Mouse (Mus musculus) embryonic facial prominence, embryonic 13.5 days (tissue): ENCODE data around the gene Arhgef7. TPM values are rescaled to one million over a fixed set of nuclear protein-coding genes. Genes with fewer than 3 reads are reported as not detected.

Source experiments
- ATAC-seq: fragments of 200-750 bp; cut with Nextera tagmentation; 2 replicates; pipeline ENCODE4 v1.8.0; 2017; ENCODE audit warnings: low read depth; ENCODE audit not compliant: insufficient number of reproducible peaks, insufficient read depth, low FRiP score, low TSS enrichment
- H3K27ac ChIP-seq: fragments of 300-500 bp; sonication (generic); 2 replicates; pipeline ENCODE4 v1.5.1; 2015; ENCODE audit warnings: moderate library complexity, mild to moderate bottlenecking, inconsistent platforms
- H3K27me3 ChIP-seq: fragments of 300-500 bp; sonication (generic); 2 replicates; pipeline ENCODE4 v1.6.1; 2015; ENCODE audit warnings: mild to moderate bottlenecking, inconsistent platforms
- H3K36me3 ChIP-seq: fragments of 300-500 bp; sonication (generic); 2 replicates; pipeline ENCODE4 v1.6.1; 2015; ENCODE audit warnings: mild to moderate bottlenecking, inconsistent platforms
- H3K4me1 ChIP-seq: fragments of 300-500 bp; sonication (generic); 2 replicates; pipeline ENCODE4 v1.6.1; 2015; ENCODE audit warnings: inconsistent platforms
- H3K4me2 ChIP-seq: fragments of 300-500 bp; sonication (generic); 2 replicates; pipeline ENCODE4 v1.6.1; 2015; ENCODE audit warnings: moderate library complexity, mild to moderate bottlenecking, inconsistent platforms
- H3K4me3 ChIP-seq: fragments of 300-500 bp; sonication (generic); 2 replicates; pipeline ENCODE4 v1.5.1; 2015; ENCODE audit warnings: mild to moderate bottlenecking, inconsistent platforms
- H3K9ac ChIP-seq: fragments of 300-500 bp; sonication (generic); 2 replicates; pipeline ENCODE4 v1.6.1; 2015; ENCODE audit warnings: mild to moderate bottlenecking, inconsistent platforms
- H3K9me3 ChIP-seq: fragments of 300-500 bp; sonication (generic); 2 replicates; pipeline ENCODE4 v1.6.1; 2016; ENCODE audit warnings: inconsistent platforms
- WGBS: fragments of 180-500 bp; shearing (Covaris S2); methylation state at CpG from one replicate; pipeline ENCODE4 v1.1.7; 2015; ENCODE audit warnings: mixed read lengths; 5-methylcytosine and 5-hydroxymethylcytosine counted together
- polyA plus RNA-seq: library from polyadenylated mRNA; unstranded; fragments of >200 nt; fragmentation: Nextera tagmentation; extraction: Ambion mirVana; gene quantifications from 2 replicates; pipeline ENCODE4 v1.2.1, GENCODE M21; 2015

Arhgef7 gene
- polyA plus RNA-seq, 1 experiment from 2014 or later: 43.4 TPM

DNA sequence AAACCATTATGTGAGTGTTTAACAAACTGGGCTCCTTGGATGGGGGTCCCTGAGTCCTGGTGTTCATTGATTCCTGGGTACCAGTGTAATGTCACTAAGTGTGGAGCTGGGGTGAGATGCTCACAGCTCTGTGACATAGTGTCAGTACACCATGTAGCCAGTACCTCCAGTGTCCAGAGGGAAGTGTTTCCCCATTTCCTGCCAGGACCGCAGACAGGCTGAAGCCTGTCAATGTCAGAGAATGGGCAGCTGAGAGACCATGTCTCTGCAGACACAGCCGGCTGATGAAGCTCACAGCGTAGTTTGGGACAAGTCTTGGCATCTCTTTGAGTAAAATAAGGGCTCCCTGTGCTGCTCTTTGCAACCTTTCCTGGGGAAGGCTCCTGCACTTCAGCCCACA, 24.8 kb downstream of the Arhgef7 start:
- peaks cover 3% of the 10 kb centered on the region for H3K4me1 ChIP-seq
- no peak for ATAC-seq
- 74% methylated on average over 3 of the region's 3 CpGs for WGBS
- H3K4me2 ChIP-seq: no peak overlapping the region
- H3K36me3 ChIP-seq: no peaks in the 10 kb centered on the region
- no peak overlapping the region for H3K27ac ChIP-seq
- no peaks in the 10 kb centered on the region for H3K9me3 ChIP-seq
- H3K4me3 ChIP-seq: no peak overlapping the region
- H3K27me3 ChIP-seq: no peaks in the 10 kb centered on the region
- no peak overlapping the region for H3K9ac ChIP-seq

DNA sequence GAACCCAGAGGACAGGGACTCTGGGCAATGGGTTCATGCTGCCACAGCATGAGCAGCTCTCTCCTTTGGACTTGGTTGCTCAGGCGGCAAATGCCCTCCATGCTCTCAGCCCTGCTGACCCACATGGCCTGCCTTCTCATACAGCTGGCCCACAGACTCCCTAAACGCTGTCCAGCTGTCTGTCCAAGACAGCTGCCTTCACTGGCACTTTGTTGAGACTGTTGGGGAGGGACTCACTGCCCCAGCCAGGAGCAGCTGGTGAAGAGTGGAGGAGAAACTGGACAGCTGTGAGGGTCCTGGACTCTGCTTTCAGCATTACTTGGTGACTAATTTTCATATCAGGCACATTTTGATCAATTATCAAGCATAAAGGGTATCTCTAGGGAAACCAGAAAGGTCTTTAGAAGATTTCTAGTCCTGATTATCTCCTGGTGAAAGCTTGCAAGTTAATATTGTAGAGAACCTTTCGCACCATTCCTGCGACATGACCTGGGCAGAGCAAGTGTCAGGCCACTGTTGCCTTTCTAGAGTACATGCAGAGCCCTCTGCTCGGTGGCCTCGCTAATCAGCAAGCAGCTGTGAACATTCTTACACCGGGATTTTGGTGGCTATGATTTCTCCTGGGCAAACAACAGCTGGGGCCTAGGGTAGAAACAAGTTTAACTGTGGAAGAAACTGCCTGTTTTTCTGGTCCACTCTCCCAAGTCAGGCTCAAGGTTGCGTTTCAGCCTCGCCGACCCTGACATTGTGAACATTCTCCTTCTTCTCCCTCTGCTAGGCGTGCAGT, 25.8 kb downstream of the Arhgef7 start:
- H3K27ac ChIP-seq: no peak overlapping the region
- H3K4me3 ChIP-seq: no peak overlapping the region
- H3K27me3 ChIP-seq: no peaks in the 10 kb centered on the region
- ATAC-seq: no peak
- H3K36me3 ChIP-seq: no peaks in the 10 kb centered on the region
- 75% methylated on average over 11 of the region's 11 CpGs for WGBS
- H3K9ac ChIP-seq: no peak overlapping the region
- H3K4me2 ChIP-seq: no peak overlapping the region
- peaks cover 7% of the 10 kb centered on the region for H3K4me1 ChIP-seq
- no peaks in the 10 kb centered on the region for H3K9me3 ChIP-seq

DNA sequence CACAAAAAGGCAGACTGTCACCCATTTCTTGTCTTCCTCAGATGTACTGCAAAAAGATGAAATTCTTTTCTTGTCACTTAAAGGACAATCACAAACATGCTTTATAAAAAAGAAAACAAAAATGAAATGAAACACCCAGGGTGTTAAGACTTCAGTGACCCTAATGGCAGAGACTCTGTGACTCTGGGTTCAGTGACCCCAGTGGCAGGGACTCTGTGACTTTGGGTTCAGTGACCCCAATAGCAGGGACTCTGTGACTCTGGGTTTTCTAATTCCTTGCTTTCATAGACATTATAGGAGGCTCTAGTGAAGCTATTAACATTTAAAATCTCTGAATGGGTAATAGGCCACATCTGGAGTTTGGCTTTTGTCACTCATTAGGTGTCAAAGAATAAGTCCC, 27.2 kb downstream of the Arhgef7 start:
- Histone ChIP-seq H3K9ac (no peak overlapping the region), H3K36me3 (no peaks in the 10 kb centered on the region), H3K9me3 (no peaks in the 10 kb centered on the region), H3K27ac (no peak overlapping the region), H3K4me1 (peaks cover 19% of the 10 kb centered on the region), H3K4me2 (no peak overlapping the region), H3K4me3 (no peak overlapping the region), H3K27me3 (no peaks in the 10 kb centered on the region)
- ATAC-seq: no peak

DNA sequence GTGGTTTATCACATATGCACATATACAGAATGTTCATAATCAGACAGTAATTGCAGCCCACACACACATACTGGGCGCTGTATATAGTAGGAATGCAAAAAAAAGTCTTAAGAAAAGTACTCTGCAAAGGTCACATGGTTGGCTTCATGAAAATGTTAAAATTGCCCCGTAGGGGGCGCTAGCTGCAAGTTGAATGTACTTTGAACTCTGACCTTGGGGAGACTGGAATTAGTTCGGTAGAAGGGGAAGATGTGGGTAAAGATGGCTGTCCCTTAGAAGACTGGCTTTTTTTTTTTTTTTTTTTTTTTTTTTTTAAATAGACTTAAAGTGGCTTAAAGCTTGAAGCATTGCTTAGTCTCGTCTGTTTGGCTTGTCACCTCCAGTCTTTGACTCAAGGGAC, 28.4 kb downstream of the Arhgef7 start:
- H3K36me3 ChIP-seq: no peaks in the 10 kb centered on the region
- H3K4me1 ChIP-seq: peaks cover 20% of the 10 kb centered on the region
- ATAC-seq: no peak
- H3K4me2 ChIP-seq: no peak overlapping the region
- H3K27me3 ChIP-seq: no peaks in the 10 kb centered on the region
- H3K9me3 ChIP-seq: no peaks in the 10 kb centered on the region
- H3K9ac ChIP-seq: no peak overlapping the region
- no peak overlapping the region for H3K4me3 ChIP-seq
- H3K27ac ChIP-seq: no peak overlapping the region
- 11% methylated on average over 5 of the region's 5 CpGs for WGBS

DNA sequence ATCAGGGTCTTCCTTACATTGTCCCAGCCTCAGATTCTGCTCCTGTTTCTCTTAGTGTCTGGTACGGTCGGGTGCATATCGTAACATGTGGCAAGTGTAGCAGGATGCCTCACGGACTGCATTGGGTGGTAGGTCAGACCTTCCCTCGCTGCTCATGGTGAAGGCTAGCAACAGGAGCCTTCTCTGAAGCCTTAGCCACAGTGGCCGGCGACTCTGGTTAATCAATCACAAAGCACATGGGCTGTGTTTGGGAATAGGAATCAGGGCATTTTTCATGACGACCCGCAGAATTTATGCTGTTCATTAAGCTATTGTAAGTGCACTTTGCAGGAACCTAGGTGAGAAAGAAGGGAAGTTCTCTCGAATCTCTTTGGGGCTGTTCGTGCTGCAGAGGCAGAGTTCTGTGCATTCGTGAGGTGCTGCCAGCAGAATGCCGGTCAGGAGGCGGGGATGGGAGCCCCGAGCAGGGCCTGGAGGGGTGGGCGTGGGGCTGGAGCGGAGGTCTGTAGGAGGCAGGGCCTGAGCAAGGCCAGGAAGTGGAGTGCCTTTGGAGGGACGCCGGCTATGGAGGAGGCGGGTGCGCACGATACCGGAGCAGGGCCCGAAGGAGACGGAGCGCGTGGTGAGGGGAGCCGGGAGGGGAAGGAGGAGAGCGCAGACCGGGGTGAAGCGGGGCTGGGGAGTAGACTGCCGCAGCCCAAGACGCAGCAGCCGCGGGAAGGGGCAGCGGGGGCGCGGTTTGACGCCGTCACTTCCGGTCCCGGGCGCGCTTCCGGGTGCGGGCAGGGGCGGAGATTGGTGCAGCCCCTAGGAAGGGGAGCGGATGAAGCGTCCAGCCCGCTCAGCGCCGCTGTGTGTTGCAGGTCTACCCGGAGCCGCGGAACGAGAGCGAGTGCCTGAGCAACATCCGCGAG, 30.3 kb downstream of the Arhgef7 start:
- 3% methylated on average over 59 of the region's 59 CpGs for WGBS
- peak; percentile 88 for ATAC-seq

DNA sequence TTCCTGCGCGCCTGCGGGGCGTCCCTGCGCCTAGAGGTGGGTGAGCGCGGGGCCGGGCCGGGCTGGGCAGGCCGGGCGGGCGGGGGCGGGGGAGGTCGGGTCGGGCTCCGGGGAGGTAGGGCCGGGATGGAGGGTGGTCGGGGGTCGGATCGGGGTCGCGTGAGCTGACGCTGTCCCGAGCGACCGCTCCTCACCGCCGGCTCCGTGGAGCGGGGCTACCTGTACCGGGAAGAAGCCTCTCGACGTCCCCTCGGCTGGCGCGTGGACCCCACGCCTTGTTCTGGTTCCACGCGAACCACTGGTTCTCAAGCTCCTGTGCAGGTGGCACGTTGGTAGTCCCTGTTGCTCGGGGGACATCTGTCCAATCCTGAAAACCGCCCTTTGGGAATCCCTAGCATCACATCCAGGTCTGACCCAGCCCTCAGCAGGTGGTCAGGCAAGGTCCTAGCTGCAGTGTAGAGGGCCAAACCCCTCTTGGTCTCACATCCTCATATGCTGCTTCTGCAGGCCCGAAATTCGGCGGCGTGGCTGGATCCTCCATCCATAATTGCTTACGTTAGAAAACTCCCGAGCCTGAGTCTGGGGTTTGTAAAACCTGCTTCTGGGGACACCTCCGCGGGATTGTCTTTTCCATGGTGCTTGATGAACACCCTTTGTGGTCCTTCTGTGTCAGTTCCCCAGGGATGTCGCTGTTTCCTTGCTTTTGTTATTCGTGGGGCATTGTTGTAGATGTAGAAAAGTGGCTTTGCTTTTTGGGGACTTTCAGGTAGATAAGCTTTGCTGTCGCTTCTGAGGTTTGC, 31.2 kb downstream of the Arhgef7 start:
- WGBS: 1% methylated on average over 43 of the region's 53 CpGs
- ATAC-seq: peak; percentile 76
- no peaks in the 10 kb centered on the region for H3K27me3 ChIP-seq

More for the DNA sequence above, 30.3 kb downstream of the Arhgef7 start:
- no peaks in the 10 kb centered on the region for H3K27me3 ChIP-seq
- H3K4me1 ChIP-seq: peaks cover 22% of the 10 kb centered on the region
- peak overlapping the region; percentile 83 for H3K4me3 ChIP-seq
- peak overlapping the region; percentile 91 for H3K27ac ChIP-seq
- H3K36me3 ChIP-seq: no peaks in the 10 kb centered on the region
- H3K4me2 ChIP-seq: peak overlapping the region; percentile 95
- H3K9me3 ChIP-seq: no peaks in the 10 kb centered on the region
- H3K9ac ChIP-seq: peak overlapping the region; percentile 96

DNA sequence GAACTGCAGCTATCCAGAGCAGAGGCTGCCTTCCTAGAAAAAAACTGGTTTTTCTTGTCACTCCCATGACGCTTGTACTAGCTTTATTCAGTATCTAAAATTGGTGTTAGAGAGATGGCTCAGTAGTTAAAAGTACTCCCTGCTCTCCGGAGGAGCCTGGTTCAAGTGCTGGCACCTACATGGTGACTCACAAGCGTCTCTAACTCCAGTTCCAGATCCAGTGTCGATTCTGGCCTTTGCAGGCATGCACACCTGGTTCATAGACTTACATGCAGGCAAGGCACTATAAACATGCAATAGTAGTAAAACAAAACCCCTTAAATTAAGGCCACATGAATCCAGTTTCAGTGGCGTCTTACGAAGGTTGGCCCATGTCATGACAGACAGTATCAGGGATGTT, 34.0 kb downstream of the Arhgef7 start:
- Histone ChIP-seq H3K9me3 (no peaks in the 10 kb centered on the region), H3K36me3 (peaks cover 5% of the 10 kb centered on the region; the same call in 1 of the 2 replicates), H3K4me3 (no peak overlapping the region), H3K4me1 (peaks cover 22% of the 10 kb centered on the region), H3K9ac (no peak overlapping the region), H3K27me3 (no peaks in the 10 kb centered on the region), H3K27ac (no peak overlapping the region), H3K4me2 (no peak overlapping the region)
- 82% methylated on average over 6 of the region's 6 CpGs for WGBS
- no peak for ATAC-seq

More for the DNA sequence above, 31.2 kb downstream of the Arhgef7 start:
- H3K27ac ChIP-seq: peak overlapping the region; percentile 91
- H3K9me3 ChIP-seq: no peaks in the 10 kb centered on the region
- peaks cover 22% of the 10 kb centered on the region for H3K4me1 ChIP-seq
- peak overlapping the region; percentile 96 for H3K9ac ChIP-seq
- H3K4me3 ChIP-seq: peak overlapping the region; percentile 83
- no peaks in the 10 kb centered on the region for H3K36me3 ChIP-seq
- peak overlapping the region; percentile 95 for H3K4me2 ChIP-seq

DNA sequence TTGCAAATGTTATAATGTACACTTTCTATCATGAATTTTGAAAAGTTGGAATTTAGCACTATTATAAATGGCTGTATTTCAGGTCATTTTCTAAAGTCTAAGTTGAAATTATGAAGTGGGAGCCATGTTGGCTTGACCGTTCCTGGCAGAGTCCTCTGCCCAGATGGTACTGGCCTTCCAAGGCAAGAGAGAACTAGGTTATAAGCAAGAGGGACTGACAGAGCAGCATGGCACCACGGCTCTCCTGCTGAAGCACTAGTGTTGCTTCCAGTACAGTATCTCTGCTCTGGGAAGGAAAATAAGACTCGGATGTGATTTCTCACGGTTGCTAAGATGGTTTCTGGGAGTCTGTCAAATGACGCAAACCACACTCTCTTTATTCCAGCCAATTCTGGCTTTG, 34.5 kb downstream of the Arhgef7 start:
- Histone ChIP-seq H3K9me3 (no peaks in the 10 kb centered on the region), H3K4me1 (peaks cover 21% of the 10 kb centered on the region), H3K36me3 (peaks cover 5% of the 10 kb centered on the region; the same call in 1 of the 2 replicates), H3K4me3 (no peak overlapping the region), H3K27me3 (no peaks in the 10 kb centered on the region), H3K27ac (no peak overlapping the region), H3K9ac (no peak overlapping the region), H3K4me2 (no peak overlapping the region)
- ATAC-seq: no peak
- WGBS: 89% methylated on average over 5 of the region's 5 CpGs

DNA sequence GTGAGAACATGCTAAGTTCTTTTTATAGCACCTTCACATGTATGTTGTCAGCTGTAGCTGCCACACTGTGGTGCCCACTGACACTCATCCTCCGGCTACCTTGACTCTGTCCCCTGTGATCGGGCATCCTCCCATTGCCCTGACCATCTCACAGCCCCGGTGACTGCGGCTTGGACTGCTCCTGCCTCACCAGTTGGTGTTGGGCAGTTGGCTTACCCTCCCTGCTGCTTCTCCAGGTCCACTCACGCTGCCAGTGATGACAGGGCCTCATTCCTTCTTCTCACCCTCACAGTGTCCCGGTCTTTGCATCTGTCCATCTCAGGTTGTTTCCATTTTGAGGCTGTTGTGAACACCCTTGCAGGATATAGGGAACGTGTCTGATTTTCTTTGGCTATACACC, 35.3 kb downstream of the Arhgef7 start:
- Histone ChIP-seq H3K4me3 (no peak overlapping the region), H3K9ac (no peak overlapping the region), H3K36me3 (peaks cover 13% of the 10 kb centered on the region; the same call in 1 of the 2 replicates), H3K4me1 (peaks cover 14% of the 10 kb centered on the region), H3K4me2 (no peak overlapping the region), H3K27me3 (no peaks in the 10 kb centered on the region), H3K9me3 (no peaks in the 10 kb centered on the region), H3K27ac (no peak overlapping the region)
- WGBS: 92% methylated on average over 7 of the region's 7 CpGs
- ATAC-seq: no peak

DNA sequence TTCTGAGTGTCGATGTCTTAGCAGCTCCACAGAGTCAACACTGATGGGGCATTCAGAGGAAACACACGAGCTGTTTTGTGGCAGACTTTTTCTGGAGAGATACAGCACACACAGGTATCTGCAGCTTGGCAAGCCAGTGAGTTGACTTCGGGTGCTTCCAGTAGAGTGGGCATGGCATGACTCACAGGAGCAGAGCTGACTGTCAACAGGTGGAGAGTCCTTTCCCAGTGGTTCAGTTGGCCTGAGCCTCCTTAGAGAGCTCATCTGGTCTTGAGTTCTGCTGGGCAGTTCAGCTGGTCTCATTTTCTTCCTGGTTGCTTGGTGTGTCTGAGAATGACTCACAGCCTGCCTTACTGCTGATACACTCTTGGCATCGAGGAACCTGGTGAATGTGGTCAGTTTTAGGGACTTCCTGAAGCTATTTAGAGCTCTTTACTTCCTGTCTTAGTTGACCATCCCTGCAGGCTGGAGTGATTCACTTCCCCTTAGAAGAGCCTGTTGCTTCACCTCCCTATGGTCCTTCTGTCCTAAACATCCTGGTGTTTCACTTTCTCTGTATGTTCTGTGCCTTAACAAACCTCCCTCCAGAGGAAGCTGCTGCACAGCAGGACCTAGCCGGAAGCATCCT, 39.8 kb downstream of the Arhgef7 start:
- ATAC-seq: no peak
- no peaks in the 10 kb centered on the region for H3K27me3 ChIP-seq
- no peaks in the 10 kb centered on the region for H3K4me1 ChIP-seq
- H3K36me3 ChIP-seq: peaks cover 31% of the 10 kb centered on the region
- no peak overlapping the region for H3K4me2 ChIP-seq
- H3K9ac ChIP-seq: no peak overlapping the region
- H3K4me3 ChIP-seq: no peak overlapping the region
- 92% methylated on average over 5 of the region's 5 CpGs for WGBS
- H3K9me3 ChIP-seq: no peaks in the 10 kb centered on the region
- H3K27ac ChIP-seq: no peak overlapping the region

DNA sequence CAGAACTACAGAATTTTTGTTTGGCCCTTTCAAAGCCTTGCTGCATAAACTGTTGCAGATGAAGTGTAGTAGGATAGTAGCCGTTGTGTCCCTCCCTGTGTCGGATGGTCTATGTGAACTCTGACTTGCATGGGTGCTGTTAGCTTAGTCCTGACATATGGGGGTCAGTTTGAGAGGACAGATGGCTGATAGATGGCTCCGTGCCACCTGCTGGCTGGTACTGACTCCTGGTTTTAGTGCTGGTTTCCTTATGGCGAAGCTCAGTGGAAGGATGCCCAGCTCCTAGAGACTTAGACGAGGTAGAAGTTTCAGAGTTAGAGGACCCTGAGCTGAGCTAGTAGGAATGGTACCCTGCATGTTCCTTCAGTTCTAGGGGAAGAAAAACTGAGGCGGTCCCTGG, 42.5 kb downstream of the Arhgef7 start:
- Histone ChIP-seq H3K4me3 (no peak overlapping the region), H3K4me2 (no peak overlapping the region), H3K9ac (no peak overlapping the region), H3K27ac (no peak overlapping the region), H3K4me1 (peaks cover 20% of the 10 kb centered on the region), H3K27me3 (no peaks in the 10 kb centered on the region), H3K36me3 (peaks cover 31% of the 10 kb centered on the region), H3K9me3 (no peaks in the 10 kb centered on the region)
- WGBS: 96% methylated on average over 6 of the region's 6 CpGs
- no peak for ATAC-seq
